Mouse (Mus musculus) embryonic facial prominence, embryonic 13.5 days (tissue): ENCODE measurements around the gene Rnf217. TPM values are rescaled to one million over a fixed set of nuclear protein-coding genes. Genes with fewer than 3 reads are reported as not detected.

ENCODE experiments used
- ATAC-seq: fragments of 200-750 bp; cut with Nextera tagmentation; 2 replicates; pipeline ENCODE4 v1.8.0; 2017; ENCODE audit warnings: low read depth; ENCODE audit not compliant: insufficient number of reproducible peaks, insufficient read depth, low FRiP score, low TSS enrichment
- H3K27ac ChIP-seq: fragments of 300-500 bp; sonication (generic); 2 replicates; pipeline ENCODE4 v1.5.1; 2015; ENCODE audit warnings: moderate library complexity, mild to moderate bottlenecking, inconsistent platforms
- H3K27me3 ChIP-seq: fragments of 300-500 bp; sonication (generic); 2 replicates; pipeline ENCODE4 v1.6.1; 2015; ENCODE audit warnings: mild to moderate bottlenecking, inconsistent platforms
- H3K36me3 ChIP-seq: fragments of 300-500 bp; sonication (generic); 2 replicates; pipeline ENCODE4 v1.6.1; 2015; ENCODE audit warnings: mild to moderate bottlenecking, inconsistent platforms
- H3K4me1 ChIP-seq: fragments of 300-500 bp; sonication (generic); 2 replicates; pipeline ENCODE4 v1.6.1; 2015; ENCODE audit warnings: inconsistent platforms
- H3K4me2 ChIP-seq: fragments of 300-500 bp; sonication (generic); 2 replicates; pipeline ENCODE4 v1.6.1; 2015; ENCODE audit warnings: moderate library complexity, mild to moderate bottlenecking, inconsistent platforms
- H3K4me3 ChIP-seq: fragments of 300-500 bp; sonication (generic); 2 replicates; pipeline ENCODE4 v1.5.1; 2015; ENCODE audit warnings: mild to moderate bottlenecking, inconsistent platforms
- H3K9ac ChIP-seq: fragments of 300-500 bp; sonication (generic); 2 replicates; pipeline ENCODE4 v1.6.1; 2015; ENCODE audit warnings: mild to moderate bottlenecking, inconsistent platforms
- H3K9me3 ChIP-seq: fragments of 300-500 bp; sonication (generic); 2 replicates; pipeline ENCODE4 v1.6.1; 2016; ENCODE audit warnings: inconsistent platforms
- WGBS: fragments of 180-500 bp; shearing (Covaris S2); methylation state at CpG from one replicate; pipeline ENCODE4 v1.1.7; 2015; ENCODE audit warnings: mixed read lengths; 5-methylcytosine and 5-hydroxymethylcytosine counted together
- polyA plus RNA-seq: library from polyadenylated mRNA; unstranded; fragments of >200 nt; fragmentation: Nextera tagmentation; extraction: Ambion mirVana; gene quantifications from 2 replicates; pipeline ENCODE4 v1.2.1, GENCODE M21; 2015

Gene Rnf217
- polyA plus RNA-seq, 1 experiment from 2014 or later, result 2.0 TPM

GRCm38 (mm10) chr10:31551362-31551761 is 57.6 kb downstream of the Rnf217 start:
- ATAC-seq, result no peak
- Histone ChIP-seq H3K4me1 (peaks cover 4% of the 10 kb centered on the region; the same call in 1 of the 2 replicates), H3K9ac (no peak overlapping the region), H3K4me2 (no peak overlapping the region), H3K27me3 (no peaks in the 10 kb centered on the region), H3K9me3 (no peaks in the 10 kb centered on the region), H3K36me3 (no peaks in the 10 kb centered on the region), H3K4me3 (no peak overlapping the region), H3K27ac (no peak overlapping the region)
- WGBS, result 50% methylated on average over 1 of the region's 1 CpGs

DNA sequence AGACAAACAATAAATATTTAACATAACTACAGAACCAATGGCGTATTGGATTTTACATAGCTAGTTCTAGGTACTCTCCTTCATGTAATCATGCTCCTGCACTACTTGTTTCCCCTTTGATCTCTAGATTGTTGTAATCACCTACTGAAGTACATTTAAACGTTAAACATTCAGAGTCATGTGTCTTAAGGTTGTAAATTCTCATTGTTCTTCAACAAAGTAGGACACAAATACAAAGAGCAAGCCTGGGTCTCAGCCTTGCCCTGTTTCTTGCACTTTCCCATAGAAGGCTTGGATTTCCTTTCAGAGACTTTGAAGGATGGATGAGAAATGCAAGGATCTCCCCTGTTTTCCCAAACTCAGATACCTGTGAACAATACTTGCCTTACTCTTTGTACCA is 61.8 kb downstream of the Rnf217 start:
- Histone ChIP-seq H3K4me1 (peaks cover 4% of the 10 kb centered on the region; the same call in 1 of the 2 replicates), H3K27ac (no peak overlapping the region), H3K36me3 (0 out of 2 replicates have a peak, but pooled peaks cover 5% of the 10 kb centered on the region), H3K27me3 (no peaks in the 10 kb centered on the region), H3K4me3 (no peak overlapping the region), H3K9ac (no peak overlapping the region), H3K4me2 (no peak overlapping the region), H3K9me3 (no peaks in the 10 kb centered on the region)
- no peak for ATAC-seq
- 79% methylated on average over 2 of the region's 2 CpGs for WGBS

- no peak for ATAC-seq
- Histone ChIP-seq H3K4me1 (no peaks in the 10 kb centered on the region), H3K27ac (no peak overlapping the region), H3K9ac (no peak overlapping the region), H3K4me2 (no peak overlapping the region), H3K36me3 (0 out of 2 replicates have a peak, but pooled peaks cover 5% of the 10 kb centered on the region), H3K9me3 (no peaks in the 10 kb centered on the region), H3K27me3 (no peaks in the 10 kb centered on the region), H3K4me3 (no peak overlapping the region)
- WGBS, result 88% methylated on average over 6 of the region's 6 CpGs
These were observed 64.6 kb downstream of the Rnf217 start for GRCm38 (mm10) chr10:31544149-31544942.

GRCm38 (mm10) chr10:31540518-31540917 is 68.5 kb downstream of the Rnf217 start:
- H3K36me3 ChIP-seq, result 0 out of 2 replicates have a peak, but pooled peaks cover 5% of the 10 kb centered on the region
- 0 out of 2 replicates have a peak, but pooled peaks cover 7% of the 10 kb centered on the region for H3K4me1 ChIP-seq
- H3K27ac ChIP-seq, result no peak overlapping the region
- no peak overlapping the region for H3K4me3 ChIP-seq
- no peaks in the 10 kb centered on the region for H3K9me3 ChIP-seq
- H3K9ac ChIP-seq, result no peak overlapping the region
- no peaks in the 10 kb centered on the region for H3K27me3 ChIP-seq
- H3K4me2 ChIP-seq, result no peak overlapping the region
- WGBS, result 72% methylated on average over 4 of the region's 4 CpGs
- no peak for ATAC-seq

DNA sequence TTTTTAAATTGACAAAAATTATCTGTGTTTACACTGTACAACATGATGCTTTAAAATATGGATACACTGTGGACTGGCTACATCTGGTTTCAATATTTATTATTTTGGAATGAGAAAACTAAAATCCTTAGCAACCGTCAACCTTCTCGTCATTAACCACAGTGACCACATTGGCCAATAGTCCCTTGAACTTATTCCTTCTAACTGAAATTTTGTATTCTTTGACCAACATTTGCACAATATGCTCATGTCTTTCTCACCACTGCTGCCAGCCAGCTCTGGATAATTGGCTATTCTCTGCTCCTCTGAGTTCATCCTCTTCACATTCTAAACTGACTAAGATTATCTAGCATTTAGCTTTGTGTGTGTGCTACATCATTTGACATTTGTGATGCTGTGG is 69.6 kb downstream of the Rnf217 start:
- 36% methylated on average over 2 of the region's 2 CpGs for WGBS
- no peak for ATAC-seq
- Histone ChIP-seq H3K27ac (no peak overlapping the region), H3K9me3 (no peaks in the 10 kb centered on the region), H3K27me3 (no peaks in the 10 kb centered on the region), H3K4me3 (no peak overlapping the region), H3K36me3 (peaks cover 6% of the 10 kb centered on the region; the same call in 1 of the 2 replicates), H3K4me2 (no peak overlapping the region), H3K9ac (no peak overlapping the region), H3K4me1 (0 out of 2 replicates have a peak, but pooled peaks cover 7% of the 10 kb centered on the region)

DNA sequence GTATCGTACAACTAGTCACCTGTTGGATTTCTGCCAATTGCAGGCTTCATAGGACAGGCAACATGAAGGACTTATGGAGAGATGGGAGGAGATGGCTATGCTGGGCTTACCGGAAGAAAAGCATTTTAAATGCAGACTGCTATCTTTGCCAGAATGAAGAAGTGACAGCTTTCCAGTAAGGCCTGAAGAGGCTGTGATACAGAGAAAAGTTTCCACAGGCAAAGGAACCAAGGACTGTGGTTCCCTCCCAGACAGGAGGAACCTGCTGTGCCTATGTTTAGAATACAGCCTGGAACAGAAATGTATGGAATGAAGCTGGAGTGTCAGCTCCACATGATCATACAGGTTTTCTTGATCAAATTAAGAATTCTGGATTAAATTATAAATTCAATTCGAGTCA is 70.3 kb downstream of the Rnf217 start:
- Histone ChIP-seq H3K9me3 (no peaks in the 10 kb centered on the region), H3K4me3 (no peak overlapping the region), H3K4me1 (0 out of 2 replicates have a peak, but pooled peaks cover 7% of the 10 kb centered on the region), H3K4me2 (no peak overlapping the region), H3K27ac (no peak overlapping the region), H3K9ac (no peak overlapping the region), H3K36me3 (peaks cover 6% of the 10 kb centered on the region; the same call in 1 of the 2 replicates), H3K27me3 (no peaks in the 10 kb centered on the region)
- no peak for ATAC-seq
- 70% methylated on average over 3 of the region's 3 CpGs for WGBS

DNA sequence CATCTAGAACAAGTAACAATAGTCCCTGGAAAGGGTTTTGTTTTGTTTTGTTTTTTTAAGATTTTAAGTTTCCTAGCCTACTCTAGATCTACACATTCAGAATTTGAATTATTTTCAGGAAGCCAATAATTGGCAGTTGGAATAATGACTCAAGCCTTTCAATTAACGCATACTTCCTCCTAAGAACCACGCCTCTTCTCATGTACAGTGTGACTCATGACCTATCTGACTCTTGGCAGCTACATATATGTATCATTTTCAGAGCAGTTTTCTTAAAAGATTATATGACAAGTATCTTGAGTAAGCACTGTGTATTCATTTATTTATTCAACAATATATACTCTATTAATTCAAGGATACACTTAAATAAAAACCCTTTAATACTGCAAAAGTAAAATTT is 70.7 kb downstream of the Rnf217 start:
- H3K36me3 ChIP-seq, result peaks cover 9% of the 10 kb centered on the region; the same call in 1 of the 2 replicates
- ATAC-seq, result no peak
- H3K4me2 ChIP-seq, result no peak overlapping the region
- H3K9ac ChIP-seq, result no peak overlapping the region
- H3K9me3 ChIP-seq, result no peaks in the 10 kb centered on the region
- no peak overlapping the region for H3K27ac ChIP-seq
- no peaks in the 10 kb centered on the region for H3K27me3 ChIP-seq
- H3K4me3 ChIP-seq, result no peak overlapping the region
- WGBS, result 81% methylated on average over 2 of the region's 2 CpGs
- H3K4me1 ChIP-seq, result 0 out of 2 replicates have a peak, but pooled peaks cover 7% of the 10 kb centered on the region

GRCm38 (mm10) chr10:31537213-31537612 is 71.8 kb downstream of the Rnf217 start:
- Histone ChIP-seq H3K9me3 (no peaks in the 10 kb centered on the region), H3K4me3 (no peak overlapping the region), H3K9ac (no peak overlapping the region), H3K36me3 (peaks cover 9% of the 10 kb centered on the region; the same call in 1 of the 2 replicates), H3K4me1 (0 out of 2 replicates have a peak, but pooled peaks cover 7% of the 10 kb centered on the region), H3K27me3 (no peaks in the 10 kb centered on the region), H3K4me2 (no peak overlapping the region), H3K27ac (no peak overlapping the region)
- no peak for ATAC-seq
- WGBS, result 66% methylated on average over 3 of the region's 3 CpGs

GRCm38 (mm10) chr10:31535046-31535445 is 73.9 kb downstream of the Rnf217 start:
- Histone ChIP-seq H3K27ac (no peak overlapping the region), H3K36me3 (peaks cover 9% of the 10 kb centered on the region; the same call in 1 of the 2 replicates), H3K4me3 (no peak overlapping the region), H3K4me1 (0 out of 2 replicates have a peak, but pooled peaks cover 7% of the 10 kb centered on the region), H3K27me3 (no peaks in the 10 kb centered on the region), H3K4me2 (no peak overlapping the region), H3K9me3 (no peaks in the 10 kb centered on the region), H3K9ac (no peak overlapping the region)
- no peak for ATAC-seq
- WGBS, result 89% methylated on average over 2 of the region's 2 CpGs

- H3K9me3 ChIP-seq, result no peaks in the 10 kb centered on the region
- 75% methylated on average over 6 of the region's 6 CpGs for WGBS
- H3K4me1 ChIP-seq, result 0 out of 2 replicates have a peak, but pooled peaks cover 4% of the 10 kb centered on the region
- H3K27ac ChIP-seq, result no peak overlapping the region
- peak; percentile 62 for ATAC-seq
- no peaks in the 10 kb centered on the region for H3K27me3 ChIP-seq
- H3K4me2 ChIP-seq, result no peak overlapping the region
- H3K36me3 ChIP-seq, result peaks cover 9% of the 10 kb centered on the region; the same call in 1 of the 2 replicates
- no peak overlapping the region for H3K9ac ChIP-seq
- H3K4me3 ChIP-seq, result no peak overlapping the region
These were observed 75.6 kb downstream of the Rnf217 start for GRCm38 (mm10) chr10:31533270-31533826.

- 82% methylated on average over 2 of the region's 2 CpGs for WGBS
- no peak overlapping the region for H3K4me3 ChIP-seq
- H3K4me1 ChIP-seq, result 0 out of 2 replicates have a peak, but pooled peaks cover 4% of the 10 kb centered on the region
- ATAC-seq, result no peak
- H3K27ac ChIP-seq, result no peak overlapping the region
- no peaks in the 10 kb centered on the region for H3K27me3 ChIP-seq
- peaks cover 9% of the 10 kb centered on the region; the same call in 1 of the 2 replicates for H3K36me3 ChIP-seq
- H3K9ac ChIP-seq, result no peak overlapping the region
- no peaks in the 10 kb centered on the region for H3K9me3 ChIP-seq
- H3K4me2 ChIP-seq, result no peak overlapping the region
These were observed 76.2 kb downstream of the Rnf217 start for GRCm38 (mm10) chr10:31532782-31533181.
